Mouse (Mus musculus) midbrain, postnatal 0 days (tissue): ENCODE results near the gene Cadm1. TPM values are rescaled to one million over a fixed set of nuclear protein-coding genes. Genes with fewer than 3 reads are reported as not detected.

ENCODE experiments used
- ATAC-seq: fragments of 200-750 bp; cut with Nextera tagmentation; 2 replicates; pipeline ENCODE4 v1.8.0; 2017; ENCODE audit warnings: moderate number of reproducible peaks, mild to moderate bottlenecking, moderate TSS enrichment, moderate library complexity; ENCODE audit not compliant: low FRiP score
- DNase-seq: peaks from one replicate; pipeline ENCODE4 v3.0.0-alpha.2; 2015; ENCODE audit warnings: low spot score
- H3K27ac ChIP-seq: fragments of 300-500 bp; sonication (generic); 2 replicates; pipeline ENCODE4 v1.5.1; 2014; ENCODE audit warnings: low read depth, mild to moderate bottlenecking, low read length, mixed read lengths
- H3K27me3 ChIP-seq: fragments of 300-500 bp; sonication (generic); 2 replicates; pipeline ENCODE4 v1.6.1; 2014; ENCODE audit warnings: low read length, control low read depth, mixed read lengths; ENCODE audit not compliant: insufficient read depth
- H3K36me3 ChIP-seq: fragments of 300-500 bp; sonication (generic); 2 replicates; pipeline ENCODE4 v1.6.1; 2014; ENCODE audit warnings: low read length, control low read depth, mixed read lengths; ENCODE audit not compliant: insufficient read depth
- H3K4me1 ChIP-seq: fragments of 300-500 bp; sonication (generic); 2 replicates; pipeline ENCODE4 v1.6.1; 2014; ENCODE audit warnings: mild to moderate bottlenecking, control low read depth, antibody characterized with exemption, low read length, mixed read lengths; ENCODE audit not compliant: insufficient read depth
- H3K4me2 ChIP-seq: fragments of 300-500 bp; sonication (generic); 2 replicates; pipeline ENCODE4 v1.6.1; 2014; ENCODE audit warnings: low read depth, mild to moderate bottlenecking, low read length, mixed read lengths; ENCODE audit not compliant: poor library complexity, severe bottlenecking
- H3K4me3 ChIP-seq: fragments of 300-500 bp; sonication (generic); 2 replicates; pipeline ENCODE4 v1.5.1; 2014; ENCODE audit warnings: low read depth, mild to moderate bottlenecking, low read length, moderate library complexity
- H3K9ac ChIP-seq: fragments of 300-500 bp; sonication (generic); replicated peaks from 2 replicates; pipeline ENCODE4 v1.6.1; 2014; ENCODE audit warnings: mild to moderate bottlenecking, low read length, moderate library complexity, mixed read lengths; ENCODE audit not compliant: poor library complexity, severe bottlenecking
- H3K9me3 ChIP-seq: fragments of 300-500 bp; sonication (generic); 2 replicates; pipeline ENCODE4 v1.6.1; 2016; ENCODE audit warnings: low read length, control low read depth
- CTCF ChIP-seq: IDR thresholded peaks from 2 replicates; pipeline ENCODE4 v1.5.1; 2016; ENCODE audit warnings: antibody characterized with exemption, mild to moderate bottlenecking
- WGBS: fragments of 180-500 bp; shearing (Covaris S2); extraction: QIAGEN DNeasy Blood & Tissue Kit; methylation state at CpG from one replicate; pipeline ENCODE4 v1.1.7; 2014; 5-methylcytosine and 5-hydroxymethylcytosine counted together
- polyA plus RNA-seq: library from polyadenylated mRNA; unstranded; fragments of >200 nt; fragmentation: Nextera tagmentation; extraction: Ambion mirVana; gene quantifications from 2 replicates; pipeline ENCODE4 v1.2.1, GENCODE M21; 2015
- total RNA-seq: library from RNA; depleted of rRNA; stranded (reverse); fragments of >200 nt; gene quantifications from 2 replicates; pipeline ENCODE4 v1.2.3, GENCODE M21; 2014

Cadm1 gene
- total and polyA plus RNA-seq, 2 experiments from 2014 or later: 200 to 367 TPM

DNA sequence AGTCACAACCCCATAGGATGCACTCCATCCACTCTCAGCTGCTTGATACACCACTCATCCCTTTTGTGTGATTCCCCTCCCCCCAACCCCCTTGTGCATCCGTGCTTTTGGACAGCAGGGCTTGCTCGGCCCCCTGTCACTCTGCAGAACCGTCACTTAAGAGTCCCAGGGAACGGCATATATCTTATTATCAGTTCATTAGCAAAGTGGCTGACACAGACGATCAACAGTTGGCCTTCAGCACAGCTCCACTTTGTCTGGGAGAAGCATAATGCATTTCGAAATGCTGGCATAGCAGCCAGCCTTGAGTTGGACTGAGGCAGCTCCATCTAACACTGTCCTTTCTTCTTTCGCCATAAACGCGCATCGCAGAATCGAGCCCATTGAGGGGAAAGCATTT lies 248.5 kb downstream of the Cadm1 start:
- Histone ChIP-seq H3K36me3 (no peaks in the 10 kb centered on the region), H3K4me3 (no peak overlapping the region), H3K4me1 (no peaks in the 10 kb centered on the region), H3K27me3 (no peaks in the 10 kb centered on the region), H3K27ac (no peak overlapping the region), H3K9ac (no peak overlapping the region), H3K4me2 (no peak overlapping the region), H3K9me3 (no peaks in the 10 kb centered on the region)
- ATAC-seq (no peak), DNase-seq (no peak)
- 35% methylated on average over 11 of the region's 11 CpGs for WGBS
- TF ChIP-seq CTCF: no peak

DNA sequence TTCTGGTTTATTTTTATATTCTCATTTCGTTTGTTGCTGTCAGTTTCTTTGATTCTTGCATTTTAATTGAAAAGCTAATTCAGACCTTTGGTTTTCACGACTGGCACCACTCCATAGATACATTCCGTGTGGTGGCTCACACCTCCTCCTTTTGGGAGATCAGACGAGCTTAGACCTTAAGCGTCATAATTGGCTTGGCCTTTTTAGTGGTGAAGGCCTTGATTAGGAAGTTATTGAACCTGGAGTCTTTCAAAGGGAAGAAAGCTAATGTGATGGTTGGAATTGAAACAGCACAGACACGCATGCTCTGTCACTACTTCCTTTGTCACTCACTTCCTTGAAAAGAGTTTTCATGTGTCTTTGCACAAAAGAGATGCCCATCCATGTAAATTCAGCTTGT lies 249.3 kb downstream of the Cadm1 start:
- no peaks in the 10 kb centered on the region for H3K27me3 ChIP-seq
- 52% methylated on average over 6 of the region's 6 CpGs for WGBS
- no peak for ATAC-seq

DNA sequence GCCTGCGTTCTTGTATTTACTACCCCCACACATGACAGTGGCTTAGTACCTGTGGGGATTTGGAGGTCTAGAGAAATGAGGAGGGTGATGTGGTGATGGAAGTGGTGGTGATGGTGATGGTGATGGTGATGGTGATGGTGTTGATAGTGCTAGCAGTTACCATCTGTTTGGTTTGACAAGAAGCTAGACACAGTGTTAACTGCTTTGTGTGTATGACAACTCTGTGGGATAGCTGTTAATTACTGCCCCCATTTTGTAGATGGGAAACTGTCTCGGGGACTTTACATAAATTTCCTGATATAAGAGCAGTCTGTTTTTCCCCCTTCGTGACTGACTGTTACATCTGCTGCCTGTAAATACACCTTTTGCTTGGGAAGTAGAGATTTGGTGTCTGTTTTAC lies 256.7 kb downstream of the Cadm1 start:
- Histone ChIP-seq H3K36me3 (peaks cover 12% of the 10 kb centered on the region), H3K4me1 (no peaks in the 10 kb centered on the region), H3K4me2 (no peak overlapping the region), H3K27ac (no peak overlapping the region), H3K27me3 (no peaks in the 10 kb centered on the region), H3K9me3 (no peaks in the 10 kb centered on the region), H3K9ac (no peak overlapping the region), H3K4me3 (no peak overlapping the region)
- DNase-seq (no peak), ATAC-seq (no peak)
- 88% methylated on average over 3 of the region's 3 CpGs for WGBS
- TF ChIP-seq CTCF: no peak

More for the DNA sequence above, 249.3 kb downstream of the Cadm1 start:
- no peak overlapping the region for H3K4me3 ChIP-seq
- H3K9me3 ChIP-seq: no peaks in the 10 kb centered on the region
- TF ChIP-seq CTCF: no peak
- no peak overlapping the region for H3K27ac ChIP-seq
- H3K4me2 ChIP-seq: no peak overlapping the region
- no peak overlapping the region for H3K9ac ChIP-seq
- no peaks in the 10 kb centered on the region for H3K4me1 ChIP-seq
- no peaks in the 10 kb centered on the region for H3K36me3 ChIP-seq
- DNase-seq: no peak

DNA sequence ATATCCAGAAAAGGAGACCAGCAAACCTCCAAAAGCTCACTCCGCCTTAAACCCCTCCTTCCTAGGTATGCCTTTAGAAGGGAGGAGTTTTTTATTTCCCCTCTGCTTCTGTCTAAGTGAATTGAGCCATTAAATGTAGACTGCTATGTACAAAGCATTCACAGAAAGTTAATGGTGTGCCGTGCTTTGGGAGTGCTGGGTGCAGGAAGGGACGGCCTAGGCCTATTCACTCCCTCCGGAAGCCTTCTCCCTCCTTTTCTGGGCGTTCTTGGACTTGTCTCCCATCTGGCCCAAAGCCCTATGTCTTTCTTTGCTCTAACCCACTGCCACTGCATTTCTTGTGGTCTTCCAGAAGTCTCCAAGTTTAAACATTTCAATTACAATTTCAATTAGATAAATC lies 268.5 kb downstream of the Cadm1 start:
- DNase-seq (no peak), ATAC-seq (no peak)
- Histone ChIP-seq H3K4me3 (no peak overlapping the region), H3K27me3 (no peaks in the 10 kb centered on the region), H3K36me3 (peaks cover 10% of the 10 kb centered on the region), H3K9me3 (no peaks in the 10 kb centered on the region), H3K27ac (no peak overlapping the region), H3K9ac (no peak overlapping the region), H3K4me2 (no peak overlapping the region), H3K4me1 (no peaks in the 10 kb centered on the region)
- TF ChIP-seq CTCF: no peak
- WGBS: 80% methylated on average over 5 of the region's 5 CpGs

DNA sequence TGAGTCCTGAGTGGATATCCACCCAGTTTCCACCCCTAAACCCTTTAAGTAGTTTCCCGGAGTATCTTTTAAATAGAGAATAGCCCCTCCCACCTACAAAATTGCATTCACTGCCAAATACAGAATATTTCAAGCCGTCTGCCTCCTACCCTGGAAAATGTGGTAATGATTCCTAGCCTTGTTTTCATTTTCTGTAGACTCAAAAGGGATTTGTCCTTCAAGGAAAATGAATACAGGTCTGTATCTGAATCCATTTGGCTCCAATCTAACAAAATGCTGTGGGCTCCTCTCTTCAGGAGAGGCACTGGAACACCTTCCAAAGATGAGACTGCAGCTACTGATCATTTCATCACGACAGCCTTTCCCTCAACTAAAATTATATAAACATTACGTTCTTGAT lies 271.3 kb downstream of the Cadm1 start:
- H3K27me3 ChIP-seq: no peaks in the 10 kb centered on the region
- H3K36me3 ChIP-seq: peaks cover 10% of the 10 kb centered on the region
- H3K4me2 ChIP-seq: no peak overlapping the region
- H3K4me3 ChIP-seq: no peak overlapping the region
- H3K4me1 ChIP-seq: no peaks in the 10 kb centered on the region
- 73% methylated on average over 4 of the region's 4 CpGs for WGBS
- no peak for ATAC-seq
- DNase-seq: no peak
- H3K9ac ChIP-seq: no peak overlapping the region
- no peak overlapping the region for H3K27ac ChIP-seq
- no peaks in the 10 kb centered on the region for H3K9me3 ChIP-seq
- TF ChIP-seq CTCF: no peak

DNA sequence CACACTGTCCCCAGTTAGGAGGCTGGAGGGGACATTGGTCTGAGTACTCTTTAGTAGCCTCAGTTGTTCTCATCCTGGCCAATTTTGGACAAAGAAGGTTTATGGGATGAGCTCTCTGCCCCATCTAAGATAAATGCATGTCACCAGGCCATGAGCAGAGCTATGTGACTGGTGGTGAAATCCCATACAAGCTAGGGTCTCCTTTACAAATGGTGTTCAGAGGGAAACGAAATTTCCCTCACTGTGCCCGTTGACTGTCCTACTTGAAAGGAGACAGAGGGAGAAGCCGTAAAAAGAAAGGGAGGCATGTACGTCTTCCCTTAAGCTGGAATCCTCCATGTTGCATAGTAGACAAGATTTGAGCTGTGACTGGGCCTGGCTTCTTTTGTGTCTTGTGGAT lies 272.6 kb downstream of the Cadm1 start:
- ATAC-seq (no peak), DNase-seq (no peak)
- Histone ChIP-seq H3K27ac (no peak overlapping the region), H3K9me3 (no peaks in the 10 kb centered on the region), H3K9ac (no peak overlapping the region), H3K36me3 (peaks cover 10% of the 10 kb centered on the region), H3K4me2 (no peak overlapping the region), H3K4me3 (no peak overlapping the region), H3K4me1 (no peaks in the 10 kb centered on the region), H3K27me3 (no peaks in the 10 kb centered on the region)
- TF ChIP-seq CTCF: no peak
- 83% methylated on average over 4 of the region's 4 CpGs for WGBS
